Comparison of ENCODE assay signal across 8 mouse cellular contexts in genomic region chr19:10710088-10710511, GRCm38 (mm10). TPM values are rescaled to one million over a fixed set of nuclear protein-coding genes. Genes with fewer than 3 reads are reported as not detected.
A peak's percentile ranks its signal among the peaks of the same experiment; 100 is the strongest.
DNase-seq lines count a peak whose midpoint lies in the region; ATAC-seq lines count a peak whose summit lies in the region.

No protein-coding gene starts in this region.

- peaks cover 19% of the 10 kb centered on the region for H3K4me1 ChIP-seq in embryonic facial prominence, embryonic 15.5 days
- peaks cover 34% of the 10 kb centered on the region for H3K4me1 ChIP-seq in heart, embryonic 10.5 days
- peaks cover 22% of the 10 kb centered on the region for H3K4me1 ChIP-seq in limb, embryonic 15.5 days
- H3K4me1 ChIP-seq in stomach, embryonic 15.5 days, result peaks cover 13% of the 10 kb centered on the region

- no peak overlapping the region for H3K9ac ChIP-seq in embryonic facial prominence, embryonic 15.5 days
- H3K9ac ChIP-seq in limb, embryonic 15.5 days, result no peak overlapping the region
- H3K9ac ChIP-seq in stomach, embryonic 15.5 days, result no peak overlapping the region

- H3K27me3 ChIP-seq in embryonic facial prominence, embryonic 15.5 days, result no peaks in the 10 kb centered on the region
- no peaks in the 10 kb centered on the region for H3K27me3 ChIP-seq in heart, embryonic 10.5 days (ENCODE audit: insufficient read depth, poor library complexity, severe bottlenecking)
- H3K27me3 ChIP-seq in limb, embryonic 15.5 days, result no peaks in the 10 kb centered on the region
- H3K27me3 ChIP-seq in stomach, embryonic 15.5 days (replicated peaks), result no peaks in the 10 kb centered on the region

- H3K36me3 ChIP-seq in embryonic facial prominence, embryonic 15.5 days, result peaks cover 63% of the 10 kb centered on the region
- H3K36me3 ChIP-seq in heart, embryonic 10.5 days, result peaks cover 51% of the 10 kb centered on the region
- peaks cover 67% of the 10 kb centered on the region for H3K36me3 ChIP-seq in limb, embryonic 15.5 days
- H3K36me3 ChIP-seq in stomach, embryonic 15.5 days, result peaks cover 46% of the 10 kb centered on the region

- H3K9me3 ChIP-seq in embryonic facial prominence, embryonic 15.5 days (replicated peaks), result no peaks in the 10 kb centered on the region
- no peaks in the 10 kb centered on the region for H3K9me3 ChIP-seq in heart, embryonic 10.5 days
- H3K9me3 ChIP-seq in limb, embryonic 15.5 days, result no peaks in the 10 kb centered on the region
- no peaks in the 10 kb centered on the region for H3K9me3 ChIP-seq in stomach, embryonic 15.5 days

- no peak overlapping the region for H3K4me3 ChIP-seq in embryonic facial prominence, embryonic 15.5 days (replicated peaks)
- H3K4me3 ChIP-seq in heart, embryonic 10.5 days, result no peak overlapping the region
- no peak overlapping the region for H3K4me3 ChIP-seq in limb, embryonic 15.5 days
- no peak overlapping the region for H3K4me3 ChIP-seq in stomach, embryonic 15.5 days (replicated peaks)

- H3K27ac ChIP-seq in embryonic facial prominence, embryonic 15.5 days (replicated peaks), result peak overlapping the region; percentile 41; the same call in 1 of the 2 replicates
- H3K27ac ChIP-seq in heart, embryonic 10.5 days, result peak overlapping the region; percentile 64; the same call in 1 of the 2 replicates
- H3K27ac ChIP-seq in limb, embryonic 15.5 days, result peak overlapping the region; percentile 57
- H3K27ac ChIP-seq in stomach, embryonic 15.5 days, result peak overlapping the region; percentile 2; the same call in 1 of the 2 replicates

- 74% methylated on average over 9 of the region's 9 CpGs for WGBS in embryonic facial prominence, embryonic 15.5 days
- WGBS in heart, embryonic 10.5 days, result 82% methylated on average over 9 of the region's 9 CpGs
- 76% methylated on average over 9 of the region's 9 CpGs for WGBS in limb, embryonic 15.5 days
- WGBS in stomach, embryonic 15.5 days, result 80% methylated on average over 9 of the region's 9 CpGs

- H3K4me2 ChIP-seq in embryonic facial prominence, embryonic 15.5 days (replicated peaks), result no peak overlapping the region
- no peak overlapping the region for H3K4me2 ChIP-seq in limb, embryonic 15.5 days
- H3K4me2 ChIP-seq in stomach, embryonic 15.5 days, result no peak overlapping the region

- peak; percentile 41 for DNase-seq in A20 (ENCODE audit: low read depth, low spot score)
- peak; percentile 76 for DNase-seq in adrenal gland, postnatal 14 days
- no peak for DNase-seq in heart, embryonic 10.5 days (ENCODE audit: low spot score)
- peak; percentile 75 for DNase-seq in kidney, adult 9 months
- peak; percentile 83 for DNase-seq in naive thymus-derived CD4-positive, alpha-beta T cell, adult 2 months (ENCODE audit: low read depth)

- no peak for ATAC-seq in embryonic facial prominence, embryonic 15.5 days (ENCODE audit: insufficient number of reproducible peaks, low FRiP score, low TSS enrichment, low read depth)
- ATAC-seq in limb, embryonic 15.5 days (ENCODE audit: insufficient number of reproducible peaks, low FRiP score, low TSS enrichment, low read depth), result no peak
- ATAC-seq in stomach, embryonic 15.5 days (ENCODE audit: insufficient read depth, low FRiP score, low read depth), result peak; percentile 41; the same call in 1 of the 2 replicates

RNA-seq across cellular contexts. Expression of gene Vps37c, which starts 21.6 kb away (rescaled TPM):
- total RNA-seq in adrenal gland, postnatal 14 days (2021), result 19.1 and 23.6 TPM in 2 replicates
- 43.0 and 47.0 TPM in 2 replicates for polyA plus RNA-seq in embryonic facial prominence, embryonic 15.5 days (2015; fragmentation: Nextera tagmentation; extraction: Ambion mirVana)
- 26.5 and 26.7 TPM in 2 replicates for polyA plus RNA-seq in heart, embryonic 10.5 days (2016; fragmentation: Nextera tagmentation; extraction: Ambion mirVana)
- 46.0 and 48.6 TPM in 2 replicates for polyA plus RNA-seq in limb, embryonic 15.5 days (2015; fragmentation: Nextera tagmentation; extraction: Ambion mirVana)
- polyA plus RNA-seq in stomach, embryonic 15.5 days (2015; fragmentation: Nextera tagmentation; extraction: Ambion mirVana), result 34.0 and 40.2 TPM in 2 replicates

RNA-seq across cellular contexts. Expression of gene Cd5, which starts 28.7 kb away (rescaled TPM):
- 1.3 and 8.7 TPM in 2 replicates for total RNA-seq in adrenal gland, postnatal 14 days (2021)
- 0.81 and 1.3 TPM in 2 replicates for polyA plus RNA-seq in embryonic facial prominence, embryonic 15.5 days (2015; fragmentation: Nextera tagmentation; extraction: Ambion mirVana)
- polyA plus RNA-seq in heart, embryonic 10.5 days (2016; fragmentation: Nextera tagmentation; extraction: Ambion mirVana), result 0.18 and 0.28 TPM in 2 replicates
- 0.67 and 1.0 TPM in 2 replicates for polyA plus RNA-seq in limb, embryonic 15.5 days (2015; fragmentation: Nextera tagmentation; extraction: Ambion mirVana)
- polyA plus RNA-seq in stomach, embryonic 15.5 days (2015; fragmentation: Nextera tagmentation; extraction: Ambion mirVana), result 0.85 and 1.9 TPM in 2 replicates

RNA-seq across cellular contexts. Expression of gene Pga5, which starts 32.2 kb away (rescaled TPM):
- total RNA-seq in adrenal gland, postnatal 14 days (2021), result not detected in 2 replicates
- not detected in 2 replicates for polyA plus RNA-seq in embryonic facial prominence, embryonic 15.5 days (2015; fragmentation: Nextera tagmentation; extraction: Ambion mirVana)
- polyA plus RNA-seq in heart, embryonic 10.5 days (2016; fragmentation: Nextera tagmentation; extraction: Ambion mirVana), result not detected in 2 replicates
- polyA plus RNA-seq in limb, embryonic 15.5 days (2015; fragmentation: Nextera tagmentation; extraction: Ambion mirVana), result not detected in 2 replicates
- polyA plus RNA-seq in stomach, embryonic 15.5 days (2015; fragmentation: Nextera tagmentation; extraction: Ambion mirVana), result 28.0 and 59.2 TPM in 2 replicates

Comparison
In these comparisons a context has a peak if more than half of its experiments do, and no peak if none do; other contexts are left out.
1. H3K27ac ChIP-seq: peak in every context shown above with its lines; median percentile 64 in heart, embryonic 10.5 days; 57 in limb, embryonic 15.5 days; 41 in embryonic facial prominence, embryonic 15.5 days; 2 in stomach, embryonic 15.5 days.
2. RNA of gene Pga5, which starts 32.2 kb away (polyA plus RNA-seq): 28.0 to 59.2 TPM in stomach, embryonic 15.5 days; not detected in embryonic facial prominence, embryonic 15.5 days, not detected in heart, embryonic 10.5 days and not detected in limb, embryonic 15.5 days; every median in the first group is over 10 times any median in the second.